Mouse (Mus musculus) forebrain, embryonic 10.5 days (tissue): ENCODE data around the gene Itih1. TPM values are rescaled to one million over a fixed set of nuclear protein-coding genes. Genes with fewer than 3 reads are reported as not detected.

Experiments
- DNase-seq: peaks from one replicate; pipeline ENCODE4 v3.0.0-alpha.2; 2017; ENCODE audit warnings: low spot score; ENCODE audit errors: extremely low spot score
- H3K27ac ChIP-seq: fragments of 300-500 bp; sonication (generic); 2 replicates; pipeline ENCODE4 v1.5.1; 2016; ENCODE audit warnings: mild to moderate bottlenecking
- H3K27me3 ChIP-seq: fragments of 300-500 bp; sonication (generic); 2 replicates; pipeline ENCODE4 v1.6.1; 2016; ENCODE audit warnings: mild to moderate bottlenecking; ENCODE audit not compliant: poor library complexity, severe bottlenecking
- H3K36me3 ChIP-seq: fragments of 300-500 bp; sonication (generic); replicated peaks from 2 replicates; pipeline ENCODE4 v1.6.1; 2016; ENCODE audit warnings: mild to moderate bottlenecking, moderate library complexity
- H3K4me1 ChIP-seq: fragments of 300-500 bp; sonication (generic); 2 replicates; pipeline ENCODE4 v1.6.1; 2016
- H3K4me3 ChIP-seq: fragments of 300-500 bp; sonication (generic); 2 replicates; pipeline ENCODE4 v1.5.1; 2016; ENCODE audit warnings: mild to moderate bottlenecking, moderate library complexity
- H3K9me3 ChIP-seq: fragments of 300-500 bp; sonication (generic); 2 replicates; pipeline ENCODE4 v1.6.1; 2016; ENCODE audit warnings: mild to moderate bottlenecking, moderate library complexity
- WGBS: fragments of 180-500 bp; shearing (Covaris S2); methylation state at CpG from one replicate; pipeline ENCODE4 v1.1.7; 2016; 5-methylcytosine and 5-hydroxymethylcytosine counted together
- polyA plus RNA-seq: library from polyadenylated mRNA; unstranded; fragments of >200 nt; fragmentation: Nextera tagmentation; extraction: Ambion mirVana; gene quantifications from 2 replicates; pipeline ENCODE4 v1.2.1, GENCODE M21; 2016

Gene Itih1
- polyA plus RNA-seq, 1 experiment from 2014 or later, result not detected

- Histone ChIP-seq H3K4me1 (peaks cover 6% of the 10 kb centered on the region), H3K27ac (no peak overlapping the region), H3K36me3 (no peaks in the 10 kb centered on the region), H3K4me3 (no peak overlapping the region), H3K27me3 (no peaks in the 10 kb centered on the region), H3K9me3 (no peaks in the 10 kb centered on the region)
- DNase-seq, result no peak
- 31% methylated on average over 8 of the region's 9 CpGs for WGBS
Measured at GRCm38 (mm10) chr14:30888271-30888732, 54.8 kb downstream of the Itih1 start.

GRCm38 (mm10) chr14:30886204-30886603 lies 56.9 kb downstream of the Itih1 start, which contains the start of gene Itih4:
Gene Itih4, plus strand, starts transcription at chr14:30886476.
- DNase-seq, result no peak
- Histone ChIP-seq H3K4me1 (peaks cover 6% of the 10 kb centered on the region), H3K9me3 (no peaks in the 10 kb centered on the region), H3K36me3 (no peaks in the 10 kb centered on the region), H3K27me3 (no peaks in the 10 kb centered on the region), H3K4me3 (no peak within 1 kb of the TSS), H3K27ac (no peak within 1 kb of the TSS)
- 87% methylated on average over 3 of the region's 3 CpGs for WGBS

- no peak overlapping the region for H3K4me3 ChIP-seq
- H3K4me1 ChIP-seq, result peaks cover 7% of the 10 kb centered on the region
- DNase-seq, result no peak
- WGBS, result 25% methylated on average over 3 of the region's 3 CpGs
- no peaks in the 10 kb centered on the region for H3K27me3 ChIP-seq
- no peaks in the 10 kb centered on the region for H3K36me3 ChIP-seq
- no peaks in the 10 kb centered on the region for H3K9me3 ChIP-seq
- no peak overlapping the region for H3K27ac ChIP-seq
Measured at GRCm38 (mm10) chr14:30885298-30885697, 57.8 kb downstream of the Itih1 start.

GRCm38 (mm10) chr14:30881718-30882108 lies 61.4 kb downstream of the Itih1 start:
- H3K4me1 ChIP-seq, result peaks cover 14% of the 10 kb centered on the region
- H3K27ac ChIP-seq, result no peak overlapping the region
- no peak overlapping the region for H3K4me3 ChIP-seq
- H3K9me3 ChIP-seq, result no peaks in the 10 kb centered on the region
- H3K27me3 ChIP-seq, result no peaks in the 10 kb centered on the region
- WGBS, result 88% methylated on average over 3 of the region's 3 CpGs
- H3K36me3 ChIP-seq, result peaks cover 16% of the 10 kb centered on the region; the same call in 1 of the 2 replicates
- DNase-seq, result no peak

- no peak for DNase-seq
Measured at GRCm38 (mm10) chr14:30880811-30881717, 62.0 kb downstream of the Itih1 start.

GRCm38 (mm10) chr14:30880251-30880650 lies 62.8 kb downstream of the Itih1 start:
- no peaks in the 10 kb centered on the region for H3K27me3 ChIP-seq
- no peaks in the 10 kb centered on the region for H3K9me3 ChIP-seq
- no peak overlapping the region for H3K27ac ChIP-seq
- DNase-seq, result no peak
- H3K4me3 ChIP-seq, result no peak overlapping the region
- WGBS, result 69% methylated on average over 8 of the region's 8 CpGs
- H3K36me3 ChIP-seq, result peaks cover 30% of the 10 kb centered on the region
- H3K4me1 ChIP-seq, result peaks cover 14% of the 10 kb centered on the region

More at GRCm38 (mm10) chr14:30880811-30881717, 62.0 kb downstream of the Itih1 start:
- H3K4me3 ChIP-seq, result no peak overlapping the region
- H3K4me1 ChIP-seq, result peaks cover 14% of the 10 kb centered on the region
- H3K27me3 ChIP-seq, result no peaks in the 10 kb centered on the region
- no peak overlapping the region for H3K27ac ChIP-seq
- WGBS, result 86% methylated on average over 17 of the region's 17 CpGs
- no peaks in the 10 kb centered on the region for H3K9me3 ChIP-seq
- peaks cover 21% of the 10 kb centered on the region for H3K36me3 ChIP-seq

GRCm38 (mm10) chr14:30879794-30880193 lies 63.3 kb downstream of the Itih1 start:
- H3K4me3 ChIP-seq, result no peak overlapping the region
- WGBS, result 60% methylated on average over 9 of the region's 9 CpGs
- H3K36me3 ChIP-seq, result peaks cover 31% of the 10 kb centered on the region
- H3K9me3 ChIP-seq, result no peaks in the 10 kb centered on the region
- no peak for DNase-seq
- H3K4me1 ChIP-seq, result peaks cover 14% of the 10 kb centered on the region
- H3K27ac ChIP-seq, result no peak overlapping the region
- no peaks in the 10 kb centered on the region for H3K27me3 ChIP-seq

Other genes starting within 250 kb of the Itih1 start
- gene Sfmbt1, start 228.4 kb downstream of the Itih1 start, polyA plus RNA-seq, result 22.6 and 23.6 TPM in 2 replicates
- gene Tmem110, start 117.7 kb downstream of the Itih1 start, polyA plus RNA-seq, result 21.9 and 22.8 TPM in 2 replicates
- 0.22 and 0.49 TPM in 2 replicates for gene Mustn1, start 64.1 kb downstream of the Itih1 start, polyA plus RNA-seq
- not detected in 2 replicates for gene Itih4, start 56.8 kb downstream of the Itih1 start, polyA plus RNA-seq
- gene Itih3, start 19.5 kb downstream of the Itih1 start, polyA plus RNA-seq, result 0.17 and 0.32 TPM in 2 replicates
- 24.4 and 25.7 TPM in 2 replicates for gene Nek4, start 8.1 kb upstream of the Itih1 start, polyA plus RNA-seq
- gene Glt8d1, start 58.1 kb upstream of the Itih1 start, polyA plus RNA-seq, result 45.1 and 45.8 TPM in 2 replicates
- gene Spcs1, start 58.4 kb upstream of the Itih1 start, polyA plus RNA-seq, result 261 and 264 TPM in 2 replicates
- gene Pbrm1, start 75.8 kb upstream of the Itih1 start, polyA plus RNA-seq, result 144 TPM in 2 replicates
- gene Gnl3, start 75.9 kb upstream of the Itih1 start, polyA plus RNA-seq, result 133 and 152 TPM in 2 replicates
- 58.3 and 58.8 TPM in 2 replicates for gene Smim4, start 185.7 kb upstream of the Itih1 start, polyA plus RNA-seq
- gene Nt5dc2, start 187.8 kb upstream of the Itih1 start, polyA plus RNA-seq, result 558 and 609 TPM in 2 replicates
- 20.7 and 21.6 TPM in 2 replicates for gene Stab1, start 225.4 kb upstream of the Itih1 start, polyA plus RNA-seq